Mouse (Mus musculus): ENCODE data around the gene Vmn1r127.
"Not testable (repeated sequence)": the region's sequence is repeated elsewhere in the genome, so short reads cannot be mapped to it uniquely, and the experiment has no call there.

Gene Vmn1r127

DNA sequence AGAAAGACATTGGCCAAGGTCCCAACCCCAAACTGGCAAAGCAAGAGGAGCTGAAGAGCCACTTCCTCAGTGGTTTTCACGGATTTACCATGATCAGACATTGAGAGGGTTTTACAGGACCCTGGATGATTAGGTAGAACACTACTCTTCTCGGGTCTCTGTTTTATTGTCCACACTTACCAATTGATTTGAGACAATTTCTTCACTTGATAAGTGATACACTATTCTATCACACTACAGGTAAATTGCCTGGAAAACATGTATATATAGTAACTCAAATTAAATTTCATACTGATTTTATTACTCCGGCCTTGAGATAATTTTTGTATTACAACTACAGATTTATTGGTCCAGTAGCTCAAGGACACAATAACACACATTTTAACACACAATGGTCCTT is at the start of gene Vmn1r127:
Vmn1r127 (minus strand) TSS at position 101 of the 400 bp plus-strand sequence.
- not testable (repeated sequence) for DNase-seq

DNA sequence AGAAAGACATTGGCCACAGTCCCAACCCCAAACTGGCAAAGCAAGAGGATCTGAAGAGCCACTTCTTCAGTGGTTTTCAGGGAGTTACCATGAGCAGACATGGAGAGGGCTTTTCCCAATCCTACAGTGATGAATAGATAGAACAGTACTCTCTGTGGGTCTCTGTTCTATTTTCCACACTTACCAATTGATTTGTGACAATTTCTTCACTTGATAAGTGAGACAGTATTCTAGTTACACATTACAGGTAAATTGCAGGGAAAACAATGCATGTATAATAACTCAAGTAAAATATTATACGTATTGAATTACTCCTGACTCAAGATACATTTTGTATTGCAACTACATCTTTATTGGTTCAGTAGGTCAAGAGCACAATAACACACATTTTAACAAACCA is 41.5 kb upstream of the Vmn1r127 start, which contains the start of gene Vmn1r129:
Vmn1r129 (minus strand) TSS at position 101 of the 400 bp plus-strand sequence.
- not testable (repeated sequence) for DNase-seq

GRCm38 (mm10) chr7:21349073-21349472 is 29.4 kb upstream of the Vmn1r127 start, which contains the start of gene Vmn1r128:
Vmn1r128 (plus strand) TSS chr7:21349373.
- DNase-seq: not testable (repeated sequence)

- DNase-seq: not testable (repeated sequence)
Observed at GRCm38 (mm10) chr7:21301367-21301766, 18.3 kb downstream of the Vmn1r127 start, which contains the start of gene Vmn1r126. Vmn1r126 (minus strand) TSS chr7:21301467.

DNA sequence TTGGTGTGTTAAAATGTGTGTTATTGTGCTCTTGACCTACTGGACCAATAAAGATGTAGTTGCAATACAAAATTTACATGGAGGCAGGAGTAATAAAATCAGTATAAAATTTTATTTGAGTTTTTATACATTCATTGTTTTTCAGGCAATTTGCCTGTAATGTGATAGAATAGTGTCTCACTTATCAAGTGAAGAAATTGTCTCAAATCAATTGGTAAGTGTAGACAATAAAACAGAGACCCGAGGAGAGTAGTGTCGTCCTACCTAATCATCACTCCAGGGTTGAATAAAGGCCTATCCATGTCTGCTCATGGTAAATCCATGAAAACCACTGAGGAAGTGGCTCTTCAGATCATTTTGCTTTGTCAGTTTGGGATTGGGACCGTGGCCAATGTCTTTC is 47.8 kb downstream of the Vmn1r127 start, which contains the start of gene Vmn1r125:
Vmn1r125 (plus strand) TSS at position 301 of the 400 bp plus-strand sequence.
- not testable (repeated sequence) for DNase-seq

All from kidney, postnatal 14 days (tissue).